Mouse (Mus musculus): ENCODE results near the gene BC025920.
A peak's percentile ranks its signal among the peaks of the same experiment; 100 is the strongest.

BC025920 gene

GRCm38 (mm10) chr10:81644162-81644561 lies 38.1 kb downstream of the BC025920 start:
- DNase-seq = no peak

DNA sequence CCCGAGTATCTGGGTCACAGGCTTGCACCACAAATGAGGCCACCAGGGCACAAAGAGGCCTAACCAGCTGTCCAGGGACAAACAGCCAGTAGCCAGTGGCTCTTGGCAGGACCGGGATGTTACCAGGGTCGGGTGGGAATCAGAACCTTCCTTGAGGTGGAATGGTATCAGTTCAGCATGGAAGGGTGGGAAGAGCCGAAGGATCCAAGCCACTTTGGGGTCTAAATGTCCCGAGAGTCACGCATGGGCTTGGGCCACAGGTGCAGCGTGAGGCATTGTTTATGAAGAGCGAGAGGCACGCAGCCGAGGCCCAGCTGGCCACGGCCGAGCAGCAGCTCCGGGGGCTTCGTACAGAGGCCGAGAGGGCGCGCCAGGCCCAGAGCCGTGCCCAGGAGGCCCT lies 38.6 kb downstream of the BC025920 start:
- no peak for DNase-seq

DNA sequence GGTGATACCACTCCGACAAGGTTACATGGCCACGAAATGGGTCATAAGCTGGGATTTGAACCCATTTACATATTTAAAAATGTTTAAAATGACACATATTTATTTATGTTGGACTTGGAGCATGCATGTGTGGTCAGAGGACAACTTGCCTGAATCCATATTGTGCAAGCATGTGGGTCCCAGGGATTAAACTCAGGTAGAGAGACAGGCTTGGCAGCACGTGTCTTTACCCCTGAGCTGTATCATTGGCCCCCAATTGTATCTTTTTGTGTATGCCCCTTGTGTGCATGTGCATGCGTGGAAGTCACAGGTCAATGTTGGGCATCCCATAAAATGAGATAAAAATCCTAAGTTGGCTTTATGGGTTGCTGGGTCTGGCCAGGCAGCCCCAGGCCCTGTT lies 39.3 kb downstream of the BC025920 start:
- DNase-seq = no peak

DNA sequence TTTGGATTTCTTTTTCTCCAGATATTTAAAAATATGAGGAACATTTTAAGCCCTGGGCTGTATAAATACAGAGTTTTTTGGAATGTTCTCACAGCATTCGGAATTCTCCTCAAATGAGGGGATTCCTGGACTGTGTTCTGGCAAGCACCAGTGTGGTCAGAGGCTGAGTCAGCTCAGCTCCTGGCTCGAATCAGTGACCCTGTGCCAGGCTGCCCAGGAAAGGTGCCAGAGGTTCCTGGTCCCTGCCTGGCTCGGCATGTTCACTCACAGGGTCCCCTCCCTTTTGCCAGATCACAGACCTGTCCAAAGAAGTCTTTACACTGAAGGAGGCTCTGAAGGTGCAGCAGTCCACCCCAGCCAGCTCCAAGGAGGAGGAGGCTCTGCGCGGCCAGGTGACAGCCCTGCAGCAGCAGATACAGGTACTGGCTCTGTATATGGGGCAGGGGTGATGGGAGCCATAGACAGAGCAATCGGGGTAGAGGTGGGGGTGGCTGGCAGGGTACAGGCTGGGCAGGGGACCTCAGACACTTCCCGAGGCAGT lies 40.0 kb downstream of the BC025920 start:
- peak; percentile 33 for DNase-seq

DNA sequence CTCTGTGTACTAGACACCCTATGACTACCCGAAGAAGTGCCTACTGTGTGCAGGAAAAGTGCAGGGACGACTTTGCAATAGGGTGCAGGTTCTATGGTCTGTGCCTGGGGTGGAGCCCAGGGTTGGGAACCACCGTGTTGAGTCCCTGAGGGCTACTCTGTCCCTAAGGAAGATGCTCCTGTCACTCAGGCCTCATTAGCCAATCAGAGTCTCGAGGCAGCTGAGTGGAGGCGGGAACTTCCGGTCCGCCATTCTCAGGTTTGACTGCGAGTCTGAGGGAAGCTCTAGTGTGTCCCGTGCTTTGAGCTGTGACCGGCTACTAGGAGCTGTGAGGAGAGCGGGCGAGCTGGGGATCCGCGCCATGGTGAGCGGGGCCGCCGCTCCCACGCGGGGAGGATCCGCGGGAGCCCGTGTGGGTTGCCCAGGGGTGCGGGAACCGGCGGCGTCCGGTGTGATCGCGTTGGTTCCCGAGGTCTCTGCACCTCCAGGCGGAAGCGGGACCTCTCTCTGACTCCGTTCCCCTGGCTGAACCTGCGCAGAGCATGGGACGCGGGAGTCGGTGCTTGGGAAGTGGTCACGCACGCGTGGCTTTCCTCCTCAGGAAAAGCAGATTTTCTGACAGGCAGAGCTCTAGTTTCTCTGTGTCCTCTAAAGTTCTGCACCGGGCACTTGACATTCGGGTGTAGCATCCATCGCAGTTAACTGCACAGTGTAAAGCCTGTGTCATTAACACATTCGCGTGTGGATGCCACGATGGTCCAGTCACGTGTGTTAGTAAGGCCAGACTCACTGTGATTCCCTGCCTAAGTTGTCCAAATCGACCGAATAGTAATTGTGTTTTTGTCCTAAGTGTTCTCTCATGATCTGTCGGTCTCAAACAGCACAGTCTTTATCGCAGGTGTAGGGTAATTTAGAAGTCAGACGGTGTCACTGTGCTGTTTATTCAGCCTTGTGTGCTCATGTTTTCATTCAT lies 43.0 kb downstream of the BC025920 start, which contains the start of gene Gm10778:
TSS of gene Gm10778 (plus strand) at position 257 of the 973 bp plus-strand sequence.
- peak; percentile 90 for DNase-seq

- peak; percentile 1 for DNase-seq
These were observed 49.1 kb downstream of the BC025920 start for GRCm38 (mm10) chr10:81655178-81655577.

DNA sequence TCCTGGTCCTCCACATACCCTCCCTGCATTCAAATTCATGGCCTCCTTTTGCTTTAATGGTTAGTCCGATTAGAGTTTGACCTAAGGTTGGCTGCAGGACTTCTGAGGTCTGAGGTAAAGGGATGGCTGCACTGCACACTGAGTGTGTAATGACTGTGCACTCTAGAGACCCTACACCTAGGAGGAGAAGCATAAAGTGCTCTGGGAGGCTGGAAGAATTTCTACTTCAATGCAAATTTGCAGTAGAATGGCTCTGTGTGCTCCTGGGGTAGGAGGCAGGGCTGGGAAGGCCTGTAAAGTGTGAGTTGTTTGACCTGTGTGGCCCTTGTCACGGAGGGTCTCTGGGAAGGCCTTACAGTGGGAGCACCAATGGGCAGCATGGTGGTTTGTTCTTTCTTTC lies 50.1 kb downstream of the BC025920 start:
- DNase-seq = no peak
